Mouse (Mus musculus) midbrain, embryonic 11.5 days (tissue): Measurements from ENCODE around the gene Acot3. TPM values are rescaled to one million over a fixed set of nuclear protein-coding genes. Genes with fewer than 3 reads are reported as not detected.
"Not testable (repeated sequence)": the region's sequence is repeated elsewhere in the genome, so short reads cannot be mapped to it uniquely, and the experiment has no call there.

Source experiments
- ATAC-seq: fragments of 200-750 bp; cut with Nextera tagmentation; 2 replicates; pipeline ENCODE4 v1.8.0; 2017; ENCODE audit warnings: moderate TSS enrichment, moderate library complexity; ENCODE audit not compliant: low FRiP score
- DNase-seq: peaks from one replicate; pipeline ENCODE4 v3.0.0; 2015; ENCODE audit warnings: low spot score; ENCODE audit errors: missing footprints
- H3K27ac ChIP-seq: fragments of 300-500 bp; sonication (generic); 2 replicates; pipeline ENCODE4 v1.5.1; 2014; ENCODE audit warnings: low read depth, low read length
- H3K27me3 ChIP-seq: fragments of 300-500 bp; sonication (generic); 2 replicates; pipeline ENCODE4 v1.6.1; 2014; ENCODE audit warnings: mild to moderate bottlenecking, low read length, moderate library complexity, mixed read lengths; ENCODE audit not compliant: control insufficient read depth, insufficient read depth
- H3K36me3 ChIP-seq: fragments of 300-500 bp; sonication (generic); 2 replicates; pipeline ENCODE4 v1.6.1; 2014; ENCODE audit warnings: mild to moderate bottlenecking, low read length, moderate library complexity, mixed read lengths; ENCODE audit not compliant: control insufficient read depth, insufficient read depth
- H3K4me1 ChIP-seq: fragments of 300-500 bp; sonication (generic); 2 replicates; pipeline ENCODE4 v1.6.1; 2014; ENCODE audit warnings: low read length; ENCODE audit not compliant: control insufficient read depth, insufficient read depth
- H3K4me2 ChIP-seq: fragments of 300-500 bp; sonication (generic); 2 replicates; pipeline ENCODE4 v1.6.1; 2014; ENCODE audit warnings: mild to moderate bottlenecking, moderate library complexity
- H3K4me3 ChIP-seq: fragments of 300-500 bp; sonication (generic); 2 replicates; pipeline ENCODE4 v1.5.1; 2014; ENCODE audit warnings: low read depth, low read length
- H3K9ac ChIP-seq: fragments of 300-500 bp; sonication (generic); 2 replicates; pipeline ENCODE4 v1.6.1; 2014; ENCODE audit warnings: low read length
- H3K9me3 ChIP-seq: fragments of 300-500 bp; sonication (generic); 2 replicates; pipeline ENCODE4 v1.6.1; 2016; ENCODE audit warnings: low read length; ENCODE audit not compliant: control insufficient read depth
- WGBS: fragments of 180-500 bp; shearing (Covaris S2); extraction: QIAGEN DNeasy Blood & Tissue Kit; methylation state at CpG from one replicate; pipeline ENCODE4 v1.1.7; 2014; 5-methylcytosine and 5-hydroxymethylcytosine counted together
- polyA plus RNA-seq: library from polyadenylated mRNA; unstranded; fragments of >200 nt; fragmentation: Nextera tagmentation; extraction: Ambion mirVana; gene quantifications from 2 replicates; pipeline ENCODE4 v1.2.1, GENCODE M21; 2014

Gene Acot3
- polyA plus RNA-seq, 1 experiment from 2014 or later = 0.18 TPM

DNA sequence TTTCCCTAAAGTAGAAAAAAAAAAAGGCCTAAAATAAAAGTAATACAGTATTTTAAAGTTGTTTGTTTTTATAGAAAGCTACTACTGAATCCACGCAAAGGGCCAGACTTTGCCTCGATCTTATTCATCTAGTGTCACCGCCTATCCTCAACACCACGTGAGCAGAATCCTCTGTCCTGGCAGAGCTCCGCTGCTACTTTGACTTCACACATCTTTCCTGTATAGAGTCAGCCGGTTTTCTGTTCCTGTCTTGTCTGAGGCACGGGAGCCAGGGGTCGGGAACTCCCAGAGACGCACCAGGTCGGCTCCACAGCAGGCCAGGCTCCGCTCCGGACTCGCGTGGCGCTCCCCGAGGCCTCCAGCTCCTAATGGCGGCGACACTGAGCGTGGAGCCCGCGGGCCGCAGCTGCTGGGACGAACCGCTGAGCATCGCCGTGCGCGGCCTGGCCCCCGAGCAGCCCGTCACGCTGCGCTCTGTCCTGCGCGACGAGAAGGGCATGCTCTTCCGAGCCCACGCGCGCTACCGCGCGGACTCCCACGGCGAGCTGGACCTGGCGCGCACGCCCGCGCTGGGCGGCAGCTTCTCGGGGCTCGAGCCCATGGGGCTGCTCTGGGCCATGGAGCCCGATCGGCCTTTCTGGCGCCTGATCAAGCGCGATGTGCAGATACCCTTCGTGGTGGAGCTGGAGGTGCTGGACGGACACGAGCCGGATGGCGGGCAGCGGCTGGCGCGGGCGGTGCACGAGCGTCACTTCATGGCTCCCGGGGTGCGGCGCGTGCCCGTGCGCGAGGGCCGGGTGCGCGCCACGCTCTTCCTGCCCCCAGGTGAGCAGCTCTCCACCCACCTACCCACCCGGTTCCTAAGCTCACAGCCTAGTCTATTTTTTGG lies 48.9 kb downstream of the Acot3 start, which contains the start of gene Acot6:
TSS of gene Acot6 (plus strand) at position 51 of the 889 bp plus-strand sequence.
- Histone ChIP-seq H3K4me2 (peak within 1 kb of the TSS; percentile 78), H3K4me3 (peak within 1 kb of the TSS; percentile 45), H3K9ac (peak within 1 kb of the TSS; percentile 75)
- H3K36me3 ChIP-seq, H3K27me3 ChIP-seq, H3K4me1 ChIP-seq, H3K9me3 ChIP-seq, H3K27ac ChIP-seq: not testable (repeated sequence)
- DNase-seq (peak; percentile 95), ATAC-seq (peak; percentile 69)
- 2% methylated on average over 73 of the region's 80 CpGs for WGBS

DNA sequence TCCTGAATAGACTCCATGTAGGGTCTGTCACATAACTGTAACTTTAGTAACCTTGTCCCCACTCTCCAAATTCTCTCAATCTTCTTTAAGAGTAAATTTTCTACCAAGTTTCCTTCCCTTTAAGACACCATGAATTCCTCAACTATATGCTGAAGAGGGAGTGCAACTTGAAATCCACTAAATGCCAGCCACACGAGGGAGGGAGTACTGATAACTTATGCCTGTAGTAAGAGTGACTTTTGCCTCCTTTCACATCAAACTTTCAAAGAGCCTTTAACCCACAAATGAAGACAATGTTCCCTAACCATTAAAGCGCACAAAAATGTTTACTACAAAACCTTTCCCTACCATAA lies 49.5 kb downstream of the Acot3 start:
- ATAC-seq = no peak

DNA sequence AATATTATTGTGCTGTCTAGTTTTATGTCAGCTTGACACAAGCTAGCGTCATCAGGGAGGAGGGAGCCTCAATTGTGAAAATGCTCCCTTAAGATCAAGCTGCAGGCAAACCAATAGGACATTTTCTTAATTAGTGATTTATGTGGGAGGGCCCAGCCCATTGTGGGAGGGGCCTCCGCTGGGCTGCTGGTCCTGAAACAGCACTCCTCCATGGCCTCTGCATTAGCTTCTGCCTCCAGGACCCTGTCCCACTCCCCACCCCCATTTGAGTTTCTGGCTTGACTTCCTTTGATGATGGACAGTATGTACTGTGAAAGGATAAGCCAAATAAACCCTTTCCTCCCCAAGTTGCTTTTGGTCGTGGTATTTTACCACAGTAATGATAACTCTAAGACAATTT lies 55.1 kb downstream of the Acot3 start:
- Histone ChIP-seq H3K4me3 (no peak overlapping the region), H3K27me3 (no peaks in the 10 kb centered on the region), H3K9me3 (no peaks in the 10 kb centered on the region), H3K4me2 (no peak overlapping the region), H3K27ac (no peak overlapping the region), H3K36me3 (no peaks in the 10 kb centered on the region), H3K4me1 (no peaks in the 10 kb centered on the region), H3K9ac (no peak overlapping the region)
- ATAC-seq = no peak
- DNase-seq = no peak
- WGBS = 83% methylated on average over 3 of the region's 3 CpGs

More for the DNA sequence above, 49.5 kb downstream of the Acot3 start:
- no peaks in the 10 kb centered on the region for H3K27me3 ChIP-seq
- 69% methylated on average over 2 of the region's 2 CpGs for WGBS
- H3K36me3 ChIP-seq = no peaks in the 10 kb centered on the region
- no peak overlapping the region for H3K9ac ChIP-seq
- peak overlapping the region; percentile 78 for H3K4me2 ChIP-seq
- peak overlapping the region; percentile 45; the same call in 1 of the 2 replicates for H3K4me3 ChIP-seq
- H3K27ac ChIP-seq = no peak overlapping the region
- H3K4me1 ChIP-seq = no peaks in the 10 kb centered on the region
- peak; percentile 88 for DNase-seq
- H3K9me3 ChIP-seq = no peaks in the 10 kb centered on the region

DNA sequence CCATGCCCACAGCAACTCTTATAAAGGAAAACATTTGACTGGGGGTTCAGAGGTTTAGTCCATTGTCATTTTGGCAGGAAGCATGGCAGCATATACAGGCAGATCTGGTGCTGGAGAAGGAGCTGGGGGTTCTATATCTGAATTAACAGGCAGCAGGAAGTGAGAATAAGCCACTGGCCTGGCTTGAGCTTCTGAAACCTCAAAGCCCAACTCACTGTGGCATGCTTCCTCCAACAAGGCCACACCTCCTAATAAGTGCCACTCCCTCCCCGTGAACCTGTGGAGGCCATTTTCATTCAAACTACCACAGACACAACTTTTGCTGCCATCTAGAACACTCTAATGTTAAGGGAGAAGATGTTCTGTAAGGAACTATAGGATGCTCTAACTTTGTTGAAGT lies 55.7 kb downstream of the Acot3 start:
- Histone ChIP-seq H3K4me3 (no peak overlapping the region), H3K9ac (no peak overlapping the region), H3K4me1 (no peaks in the 10 kb centered on the region), H3K9me3 (no peaks in the 10 kb centered on the region), H3K4me2 (no peak overlapping the region), H3K27me3 (no peaks in the 10 kb centered on the region), H3K27ac (no peak overlapping the region), H3K36me3 (no peaks in the 10 kb centered on the region)
- no peak for ATAC-seq
- DNase-seq = peak; percentile 79
- 64% methylated on average over 1 of the region's 1 CpGs for WGBS

DNA sequence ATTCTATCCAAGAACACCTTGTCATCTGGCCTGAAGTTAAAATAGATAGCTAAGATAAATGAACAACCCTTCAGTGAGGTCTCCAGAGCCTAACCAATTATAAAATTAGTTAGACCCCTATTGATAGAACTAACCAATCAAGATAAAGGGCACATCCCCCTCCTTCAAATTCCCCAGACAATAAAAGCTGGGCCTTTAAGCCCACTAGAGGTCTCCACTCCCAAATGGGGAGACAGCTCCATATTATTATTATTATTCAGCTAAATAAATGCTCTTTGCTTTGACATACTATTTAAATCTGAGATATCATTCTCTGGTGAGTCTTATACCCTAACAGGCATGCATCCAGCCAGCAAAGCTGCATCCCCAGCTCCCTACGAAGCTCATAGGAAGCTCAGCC lies 58.0 kb downstream of the Acot3 start:
- WGBS = 68% methylated on average over 1 of the region's 1 CpGs
- Histone ChIP-seq H3K9ac (no peak overlapping the region), H3K9me3 (no peaks in the 10 kb centered on the region), H3K4me1 (peaks cover 2% of the 10 kb centered on the region), H3K4me2 (no peak overlapping the region), H3K36me3 (no peaks in the 10 kb centered on the region), H3K4me3 (no peak overlapping the region), H3K27me3 (no peaks in the 10 kb centered on the region), H3K27ac (no peak overlapping the region)
- DNase-seq (no peak), ATAC-seq (no peak)

Other genes starting within 250 kb of the Acot3 start
- gene Numb, start 130.2 kb upstream of the Acot3 start, polyA plus RNA-seq = 27.2 and 27.8 TPM in 2 replicates
- 13.6 and 15.3 TPM in 2 replicates for gene Riox1, start 101.5 kb upstream of the Acot3 start, polyA plus RNA-seq
- not detected in 2 replicates for gene Heatr4, start 67.3 kb upstream of the Acot3 start, polyA plus RNA-seq
- 11.6 and 13.2 TPM in 2 replicates for gene Acot2, start 64.3 kb upstream of the Acot3 start, polyA plus RNA-seq
- gene Acot1, start 42.7 kb upstream of the Acot3 start, polyA plus RNA-seq = 47.5 and 48.5 TPM in 2 replicates
- gene Acot4, start 13.8 kb upstream of the Acot3 start, polyA plus RNA-seq = 0.10 and 0.22 TPM in 2 replicates
- not detected in 2 replicates for gene Gm49366, start 13.2 kb upstream of the Acot3 start, polyA plus RNA-seq
- gene Acot5, start 17.2 kb downstream of the Acot3 start, polyA plus RNA-seq = not detected in 2 replicates
- 1.2 and 1.6 TPM in 2 replicates for gene Acot6, start 48.5 kb downstream of the Acot3 start, polyA plus RNA-seq
- 4.9 and 5.4 TPM in 2 replicates for gene Dnal1, start 62.2 kb downstream of the Acot3 start, polyA plus RNA-seq
- gene Pnma1, start 96.3 kb downstream of the Acot3 start, polyA plus RNA-seq = 3.4 and 3.8 TPM in 2 replicates
- gene Elmsan1, start 166.7 kb downstream of the Acot3 start, polyA plus RNA-seq = 3.4 and 3.9 TPM in 2 replicates
- 18.6 and 18.8 TPM in 2 replicates for gene Ptgr2, start 233.1 kb downstream of the Acot3 start, polyA plus RNA-seq